Mouse (Mus musculus) megakaryocyte, embryonic 14.5 days (primary cell): ENCODE measurements around the gene Med6.

Experiments
- FLI1 ChIP-seq: IDR thresholded peaks from 2 replicates; pipeline ENCODE4 v1.6.1; 2012; ENCODE audit warnings: low read length, inconsistent platforms, mixed read lengths
- GATA1 ChIP-seq: IDR thresholded peaks from 3 replicates; pipeline ENCODE4 v1.6.1; 2012; ENCODE audit warnings: mixed read lengths, low read length, inconsistent platforms, borderline replicate concordance

DNA sequence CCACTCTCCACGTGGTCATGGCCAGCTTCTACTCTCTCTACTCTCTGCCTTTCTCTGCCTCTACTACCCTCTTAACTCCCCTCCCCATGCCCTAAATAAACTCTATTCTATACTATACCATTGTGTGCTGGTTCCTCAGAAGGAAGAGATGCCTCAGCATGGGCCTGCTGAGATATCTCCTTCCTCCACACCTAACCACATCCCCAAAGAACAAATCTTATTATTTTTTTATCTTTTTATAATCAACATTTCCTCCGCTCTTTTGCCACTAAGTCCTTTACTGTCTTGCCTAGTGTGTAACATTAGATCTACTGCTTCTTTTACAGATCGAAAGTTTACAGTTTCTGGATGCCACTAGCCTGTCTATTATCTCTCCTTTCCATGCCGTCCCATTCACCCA lies 47.6 kb downstream of the Med6 start:
- no peak for TF ChIP-seq GATA1
- TF ChIP-seq FLI1 = no peak
